Mouse (Mus musculus): ENCODE data around the gene Hnrnpc. TPM values are rescaled to one million over a fixed set of nuclear protein-coding genes. Genes with fewer than 3 reads are reported as not detected.

Hnrnpc gene
- polyA plus RNA-seq, 1 experiment: 975 TPM

DNA sequence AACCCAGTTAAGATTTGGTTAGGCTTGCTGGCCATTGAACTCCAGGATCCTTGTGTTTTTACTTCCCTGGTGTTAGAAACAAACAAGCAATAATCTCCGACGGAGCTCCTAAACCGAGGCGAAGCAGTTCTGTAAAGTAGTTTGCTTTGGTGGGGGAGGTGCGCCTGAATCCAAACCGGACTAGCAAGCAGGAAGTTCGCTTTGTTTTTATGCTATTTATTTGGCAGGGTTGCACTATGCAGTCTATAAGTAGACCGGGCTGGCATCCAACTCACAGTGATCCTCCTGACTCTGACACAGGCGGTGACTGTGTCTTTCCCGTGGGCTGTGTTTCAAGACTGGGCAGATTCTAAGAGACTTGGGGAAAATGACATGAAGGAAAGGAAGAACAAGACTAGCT is 2.9 kb upstream of the Hnrnpc start:
- no peaks in the 10 kb centered on the region for H3K9me3 ChIP-seq (replicated peaks; ENCODE audit: control insufficient read depth, insufficient read depth, low read length, poor library complexity, severe bottlenecking)
- peaks cover 9% of the 10 kb centered on the region; the same call in 1 of the 2 replicates for H3K36me3 ChIP-seq (ENCODE audit: control insufficient read depth, insufficient read depth, low read length, poor library complexity, severe bottlenecking)
- no peaks in the 10 kb centered on the region for H3K27me3 ChIP-seq (ENCODE audit: control insufficient read depth, insufficient read depth, low read length, poor library complexity, severe bottlenecking)
- 0 out of 2 replicates have a peak overlapping the region, but pooled peaks have one; percentile 8 for H3K4me3 ChIP-seq (ENCODE audit: low read depth, low read length)
- peak overlapping the region; percentile 25 for H3K9ac ChIP-seq (ENCODE audit: low read depth, poor library complexity, severe bottlenecking)
- TF ChIP-seq CTCF (IDR thresholded peaks at IDR 0.05; ENCODE audit: low read depth, low read length): no peak
- TF ChIP-seq POLR2A (IDR thresholded peaks at IDR 0.05; ENCODE audit: insufficient read depth, low read length): no peak
- no peak for TF ChIP-seq EP300 (IDR thresholded peaks at IDR 0.05; ENCODE audit: insufficient read depth, low read depth, low read length)
- H3K27ac ChIP-seq (ENCODE audit: insufficient read depth, low read length): peak overlapping the region; percentile 75
- no peaks in the 10 kb centered on the region for H3K4me1 ChIP-seq (ENCODE audit: control insufficient read depth, insufficient read depth, low read length)

DNA sequence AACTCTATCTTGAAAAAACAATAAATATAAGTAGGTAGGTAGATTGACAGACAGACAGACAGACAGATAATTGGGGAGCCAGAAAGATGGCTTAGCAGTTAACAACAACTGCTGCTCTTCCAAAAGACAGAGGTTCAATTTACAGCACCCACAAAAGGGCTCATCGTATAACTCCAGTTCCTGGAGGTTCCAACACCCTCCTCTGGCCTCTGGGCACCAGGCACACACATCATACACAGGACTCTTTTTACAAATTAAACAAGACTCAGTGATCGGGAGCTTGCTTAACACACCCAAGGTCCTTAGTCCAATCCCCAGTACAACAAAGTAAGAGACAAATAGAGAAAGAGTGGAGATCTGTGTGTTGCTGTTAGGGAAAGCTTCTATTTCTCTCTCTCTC is 1.5 kb upstream of the Hnrnpc start:
- no peak for TF ChIP-seq CTCF (IDR thresholded peaks at IDR 0.05; ENCODE audit: low read depth, low read length)
- TF ChIP-seq POLR2A (IDR thresholded peaks at IDR 0.05; ENCODE audit: insufficient read depth, low read length): no peak
- TF ChIP-seq EP300 (IDR thresholded peaks at IDR 0.05; ENCODE audit: insufficient read depth, low read depth, low read length): no peak

DNA sequence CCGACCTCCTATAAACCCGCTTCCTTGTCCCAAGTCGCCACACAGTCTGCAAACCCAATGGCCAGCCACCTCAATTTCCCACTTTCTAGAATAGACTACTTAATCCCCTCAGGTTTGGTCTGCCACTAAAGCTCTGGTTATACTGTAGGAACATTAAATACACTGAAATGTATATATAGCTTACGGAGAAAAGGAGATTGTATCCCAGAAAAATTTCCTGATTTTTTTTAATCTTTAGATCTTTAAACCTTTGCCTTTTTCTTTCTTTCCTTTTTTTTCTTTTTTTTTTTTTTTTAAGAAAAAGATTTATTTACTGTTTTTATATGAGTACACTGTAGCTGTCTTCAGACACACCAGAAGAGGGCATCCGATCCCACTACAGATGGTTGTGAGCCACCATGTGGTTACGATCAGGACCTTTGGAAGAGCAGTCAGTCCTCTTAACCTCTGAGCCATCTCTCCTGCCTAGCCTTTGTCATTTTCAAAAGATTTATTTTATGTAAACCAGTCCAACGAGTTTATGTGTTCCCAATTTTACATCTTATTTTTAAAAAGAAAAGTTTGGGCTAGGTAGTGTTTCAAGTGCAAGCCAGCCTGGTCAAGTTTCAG is 953 bp upstream of the Hnrnpc start:
- peak overlapping the region; percentile 87 for H3K9ac ChIP-seq (ENCODE audit: low read depth, poor library complexity, severe bottlenecking)
- no peak for TF ChIP-seq POLR2A (IDR thresholded peaks at IDR 0.05; ENCODE audit: insufficient read depth, low read length)
- H3K36me3 ChIP-seq (ENCODE audit: control insufficient read depth, insufficient read depth, low read length, poor library complexity, severe bottlenecking): peaks cover 20% of the 10 kb centered on the region
- H3K27ac ChIP-seq (ENCODE audit: insufficient read depth, low read length): peak overlapping the region; percentile 75
- no peaks in the 10 kb centered on the region for H3K4me1 ChIP-seq (ENCODE audit: control insufficient read depth, insufficient read depth, low read length)
- H3K9me3 ChIP-seq (replicated peaks; ENCODE audit: control insufficient read depth, insufficient read depth, low read length, poor library complexity, severe bottlenecking): no peaks in the 10 kb centered on the region
- H3K4me3 ChIP-seq (ENCODE audit: low read depth, low read length): peak overlapping the region; percentile 83
- H3K27me3 ChIP-seq (ENCODE audit: control insufficient read depth, insufficient read depth, low read length, poor library complexity, severe bottlenecking): no peaks in the 10 kb centered on the region

More for the DNA sequence above, 1.5 kb upstream of the Hnrnpc start:
- peaks cover 18% of the 10 kb centered on the region for H3K36me3 ChIP-seq (ENCODE audit: control insufficient read depth, insufficient read depth, low read length, poor library complexity, severe bottlenecking)
- H3K9me3 ChIP-seq (replicated peaks; ENCODE audit: control insufficient read depth, insufficient read depth, low read length, poor library complexity, severe bottlenecking): no peaks in the 10 kb centered on the region
- H3K4me1 ChIP-seq (ENCODE audit: control insufficient read depth, insufficient read depth, low read length): no peaks in the 10 kb centered on the region
- no peak overlapping the region for H3K4me3 ChIP-seq (ENCODE audit: low read depth, low read length)
- H3K27ac ChIP-seq (ENCODE audit: insufficient read depth, low read length): no peak overlapping the region
- H3K27me3 ChIP-seq (ENCODE audit: control insufficient read depth, insufficient read depth, low read length, poor library complexity, severe bottlenecking): no peaks in the 10 kb centered on the region
- H3K9ac ChIP-seq (ENCODE audit: low read depth, poor library complexity, severe bottlenecking): peak overlapping the region; percentile 87

DNA sequence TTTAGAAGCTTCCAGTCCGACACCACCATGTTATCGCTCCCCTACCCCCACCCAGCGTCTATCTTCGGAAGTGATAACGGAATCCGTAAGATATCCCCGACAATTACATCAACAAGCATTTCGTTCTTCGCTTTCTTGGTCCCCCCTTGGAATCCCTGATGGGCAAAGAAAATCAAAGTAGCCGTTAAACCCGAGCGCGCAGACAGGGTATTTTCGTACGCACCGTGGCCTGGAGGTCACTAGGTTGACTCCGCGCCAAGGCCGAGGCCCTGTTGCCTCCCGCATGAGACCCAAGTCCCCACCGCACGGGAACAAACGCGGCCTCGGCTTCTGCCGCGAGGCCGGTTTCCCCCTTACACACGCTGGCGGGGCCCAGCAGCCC is 363 bp downstream of the Hnrnpc start:
- Histone ChIP-seq H3K4me1 (ENCODE audit: control insufficient read depth, insufficient read depth, low read length) (no peaks in the 10 kb centered on the region), H3K27me3 (ENCODE audit: control insufficient read depth, insufficient read depth, low read length, poor library complexity, severe bottlenecking) (no peaks in the 10 kb centered on the region), H3K9ac (ENCODE audit: low read depth, poor library complexity, severe bottlenecking) (peak overlapping the region; percentile 98), H3K36me3 (ENCODE audit: control insufficient read depth, insufficient read depth, low read length, poor library complexity, severe bottlenecking) (peaks cover 29% of the 10 kb centered on the region), H3K27ac (ENCODE audit: insufficient read depth, low read length) (peak overlapping the region; percentile 46), H3K4me3 (ENCODE audit: low read depth, low read length) (peak overlapping the region; percentile 96), H3K9me3 (replicated peaks; ENCODE audit: control insufficient read depth, insufficient read depth, low read length, poor library complexity, severe bottlenecking) (no peaks in the 10 kb centered on the region)
- no peak for TF ChIP-seq CTCF (IDR thresholded peaks at IDR 0.05; ENCODE audit: low read depth, low read length)
- no peak for TF ChIP-seq EP300 (IDR thresholded peaks at IDR 0.05; ENCODE audit: insufficient read depth, low read depth, low read length)
- no peak for TF ChIP-seq POLR2A (IDR thresholded peaks at IDR 0.05; ENCODE audit: insufficient read depth, low read length)

DNA sequence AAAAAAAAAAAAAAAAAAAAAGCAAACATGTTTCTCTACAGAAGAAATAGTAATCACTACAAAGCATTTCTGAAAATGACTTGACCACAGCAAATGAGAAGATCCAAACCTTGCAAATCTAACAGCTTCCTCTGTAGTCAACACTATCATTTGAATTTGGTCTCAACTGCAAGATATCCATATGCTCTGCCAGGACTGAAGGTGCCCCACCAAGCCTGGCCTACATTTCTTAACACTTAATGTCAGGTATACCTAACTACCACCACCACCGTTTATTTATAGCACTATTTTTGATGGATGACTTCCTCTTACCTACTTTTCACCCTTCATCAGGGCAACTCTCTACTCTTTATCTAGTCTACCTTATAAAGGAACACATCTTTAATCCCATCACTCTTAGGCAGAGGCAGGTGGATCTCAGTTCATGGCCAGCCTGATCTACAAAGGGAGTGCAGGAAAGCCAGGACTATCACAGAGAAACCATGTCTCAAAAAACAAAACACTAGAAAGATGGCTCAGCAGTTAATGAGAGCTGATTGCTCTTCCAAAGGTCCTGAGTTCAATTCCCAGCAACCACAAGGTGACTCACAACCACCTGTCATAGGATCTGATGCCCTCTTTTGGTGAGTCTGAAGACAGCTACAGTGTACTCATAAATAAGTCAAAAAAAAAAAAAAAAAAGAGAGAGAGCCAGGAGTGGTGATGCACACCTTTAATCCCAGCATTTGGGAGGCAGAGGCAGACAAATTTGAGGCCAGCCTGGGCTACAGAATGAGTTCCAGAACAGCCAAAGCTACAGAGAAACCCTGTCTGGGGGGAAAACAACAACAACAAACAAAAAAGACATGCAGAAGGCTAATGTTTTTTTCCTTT is 2.3 kb downstream of the Hnrnpc start:
- H3K36me3 ChIP-seq (ENCODE audit: control insufficient read depth, insufficient read depth, low read length, poor library complexity, severe bottlenecking): peaks cover 41% of the 10 kb centered on the region
- H3K4me1 ChIP-seq (ENCODE audit: control insufficient read depth, insufficient read depth, low read length): no peaks in the 10 kb centered on the region
- peak overlapping the region; percentile 52; the same call in 1 of the 2 replicates for H3K27ac ChIP-seq (ENCODE audit: insufficient read depth, low read length)
- peak overlapping the region; percentile 98; the same call in 1 of the 2 replicates for H3K9ac ChIP-seq (ENCODE audit: low read depth, poor library complexity, severe bottlenecking)
- no peaks in the 10 kb centered on the region for H3K27me3 ChIP-seq (ENCODE audit: control insufficient read depth, insufficient read depth, low read length, poor library complexity, severe bottlenecking)
- TF ChIP-seq POLR2A (IDR thresholded peaks at IDR 0.05; ENCODE audit: insufficient read depth, low read length) (no peak), CTCF (IDR thresholded peaks at IDR 0.05; ENCODE audit: low read depth, low read length) (no peak), EP300 (IDR thresholded peaks at IDR 0.05; ENCODE audit: insufficient read depth, low read depth, low read length) (no peak)
- peak overlapping the region; percentile 51 for H3K4me3 ChIP-seq (ENCODE audit: low read depth, low read length)
- no peaks in the 10 kb centered on the region for H3K9me3 ChIP-seq (replicated peaks; ENCODE audit: control insufficient read depth, insufficient read depth, low read length, poor library complexity, severe bottlenecking)

Measured in ES-Bruce4 (cell line).